Mouse (Mus musculus) adrenal gland, postnatal 0 days (tissue): ENCODE measurements around the gene Olfr1107. TPM values are rescaled to one million over a fixed set of nuclear protein-coding genes. Genes with fewer than 3 reads are reported as not detected.

Experiments used
- polyA plus RNA-seq: library from polyadenylated mRNA; unstranded; fragments of >200 nt; fragmentation: Nextera tagmentation; extraction: Ambion mirVana; gene quantifications from 2 replicates; pipeline ENCODE4 v1.2.1, GENCODE M21; 2015

Olfr1107 gene
- polyA plus RNA-seq, result not detected in 2 replicates

GRCm38 (mm10) chr2:87075717-87076116, at the start of gene Olfr1107:
TSS of gene Olfr1107 (minus strand) at chr2:87075817.

GRCm38 (mm10) chr2:87114467-87114866, 38.9 kb upstream of the Olfr1107 start, which contains the start of gene Olfr259:
TSS of gene Olfr259 (minus strand) at chr2:87114567.

DNA sequence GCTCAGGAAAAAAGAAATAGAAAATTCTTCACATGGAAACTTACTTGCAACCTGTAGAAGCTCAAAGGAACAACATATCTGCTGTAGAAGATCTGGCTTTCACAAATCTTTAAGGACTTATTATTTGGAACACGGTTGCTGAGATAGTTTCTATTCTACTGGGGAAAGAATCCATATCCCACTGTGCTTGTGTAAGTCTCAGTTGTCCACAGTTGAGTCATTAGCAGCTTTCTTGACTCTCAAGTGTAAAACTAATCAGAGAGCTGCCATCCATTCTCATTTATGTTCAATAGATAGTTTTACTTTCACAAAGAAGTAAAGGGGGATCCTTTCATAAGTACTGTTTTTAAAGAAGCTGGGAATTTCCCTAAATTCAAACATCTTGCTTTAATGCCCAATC, 20.3 kb upstream of the Olfr1107 start, which contains the start of gene Olfr1109:
Olfr1109 (minus strand) TSS at position 101 of the 400 bp plus-strand sequence.

DNA sequence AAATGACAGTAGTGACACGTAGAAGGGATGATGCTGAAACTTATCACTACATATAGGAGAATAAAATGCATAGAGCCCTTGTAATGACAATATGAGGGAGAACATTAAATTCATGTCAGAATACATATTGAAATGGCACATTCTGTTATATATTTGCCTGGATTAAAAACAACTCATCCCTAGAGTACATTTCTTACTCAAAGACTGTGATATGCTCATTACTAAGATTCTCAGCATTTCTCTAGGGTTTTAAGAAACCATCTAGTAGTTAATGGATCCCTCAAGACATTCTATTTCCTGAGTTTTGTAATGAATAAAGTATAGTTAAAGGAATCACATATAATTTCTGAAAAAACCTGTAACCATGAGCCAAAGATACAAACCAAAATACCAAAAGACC, 23.4 kb downstream of the Olfr1107 start, which contains the start of gene Olfr1106:
Olfr1106 (minus strand) TSS at position 101 of the 400 bp plus-strand sequence.

GRCm38 (mm10) chr2:87036431-87036830, 39.2 kb downstream of the Olfr1107 start, which contains the start of gene Olfr1105:
TSS of gene Olfr1105 (minus strand) at chr2:87036531.

DNA sequence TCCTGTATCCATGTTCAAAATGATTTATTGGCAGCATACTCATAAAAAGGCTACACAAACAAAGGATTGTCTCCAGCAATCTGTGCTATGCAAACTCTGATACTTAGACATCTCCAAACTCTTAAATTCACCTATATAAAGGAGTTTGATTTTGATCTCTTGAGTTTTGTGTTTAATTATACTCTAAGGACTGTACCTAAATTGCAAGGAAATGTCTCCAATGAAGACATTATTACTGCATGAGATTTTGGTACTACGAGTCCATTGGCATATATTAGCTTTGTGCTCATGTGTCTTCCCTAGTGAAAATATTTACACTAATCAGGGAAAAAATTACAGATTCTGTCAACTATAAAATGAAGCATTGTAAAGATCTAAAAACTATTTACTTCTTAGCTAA, 48.6 kb downstream of the Olfr1107 start, which contains the start of gene Olfr1104:
Olfr1104 (minus strand) TSS at position 101 of the 400 bp plus-strand sequence.

Other genes starting within 250 kb of the Olfr1107 start
- gene Olfr1095, start 224.1 kb downstream of the Olfr1107 start, polyA plus RNA-seq, result not detected in 2 replicates
- not detected in 2 replicates for gene Gm13723, start 201.0 kb downstream of the Olfr1107 start, polyA plus RNA-seq
- gene Olfr1097, start 183.6 kb downstream of the Olfr1107 start, polyA plus RNA-seq, result not detected in 2 replicates
- not detected in 2 replicates for gene Olfr1098, start 151.3 kb downstream of the Olfr1107 start, polyA plus RNA-seq
- gene Olfr1099, start 115.1 kb downstream of the Olfr1107 start, polyA plus RNA-seq, result not detected in 2 replicates
- gene Olfr1100, start 95.9 kb downstream of the Olfr1107 start, polyA plus RNA-seq, result not detected in 2 replicates
- gene Olfr1101, start 84.6 kb downstream of the Olfr1107 start, polyA plus RNA-seq, result not detected in 2 replicates
- gene Olfr1102, start 77.4 kb downstream of the Olfr1107 start, polyA plus RNA-seq, result not detected in 2 replicates
- gene Olfr1104, start 48.7 kb downstream of the Olfr1107 start, polyA plus RNA-seq, result not detected in 2 replicates
- gene Olfr1105, start 39.3 kb downstream of the Olfr1107 start, polyA plus RNA-seq, result not detected in 2 replicates
- not detected in 2 replicates for gene Olfr1106, start 23.5 kb downstream of the Olfr1107 start, polyA plus RNA-seq
- gene Olfr1109, start 20.2 kb upstream of the Olfr1107 start, polyA plus RNA-seq, result not detected in 2 replicates
- gene Olfr259, start 38.8 kb upstream of the Olfr1107 start, polyA plus RNA-seq, result not detected in 2 replicates
- not detected in 2 replicates for gene Olfr1110, start 64.5 kb upstream of the Olfr1107 start, polyA plus RNA-seq
- gene Olfr1111, start 76.8 kb upstream of the Olfr1107 start, polyA plus RNA-seq, result not detected in 2 replicates
- gene Olfr1112, start 112.0 kb upstream of the Olfr1107 start, polyA plus RNA-seq, result not detected in 2 replicates
- not detected in 2 replicates for gene Olfr1113, start 133.2 kb upstream of the Olfr1107 start, polyA plus RNA-seq
- gene Olfr1115, start 172.2 kb upstream of the Olfr1107 start, polyA plus RNA-seq, result not detected in 2 replicates
- not detected in 2 replicates for gene Olfr1116, start 191.7 kb upstream of the Olfr1107 start, polyA plus RNA-seq
- not detected in 2 replicates for gene Olfr1118, start 231.8 kb upstream of the Olfr1107 start, polyA plus RNA-seq